Mouse (Mus musculus): ENCODE data around the gene Rgl1.

Rgl1 gene

GRCm38 (mm10) chr1:152766032-152766772 is at the start of gene Rgl1, which contains the start of gene Arpc5:
Gene Rgl1 (minus strand): TSS chr1:152766351.
Gene Arpc5 (plus strand): TSS chr1:152766542.
- peaks cover 20% of the 10 kb centered on the region for H3K4me1 ChIP-seq (replicated peaks; ENCODE audit: low read depth, low read length)
- peak within 1 kb of the TSS; percentile 98 for H3K4me3 ChIP-seq (replicated peaks; ENCODE audit: low read length)
- TF ChIP-seq NANOG (IDR thresholded peaks at IDR 0.05; ENCODE audit: borderline replicate concordance, low read length): no peak
- TF ChIP-seq POU5F1 (IDR thresholded peaks at IDR 0.05; ENCODE audit: borderline replicate concordance, low read length): no peak
- TF ChIP-seq CTCF (conservative IDR thresholded peaks at IDR 0.05; ENCODE audit: low read length): no peak
- H3K9me3 ChIP-seq (ENCODE audit: low read length): no peaks in the 10 kb centered on the region
- H3K27me3 ChIP-seq (ENCODE audit: insufficient read depth, low read length): peaks cover 21% of the 10 kb centered on the region
- peaks cover 29% of the 10 kb centered on the region for H3K36me3 ChIP-seq (ENCODE audit: insufficient read depth, low read length)

- Histone ChIP-seq H3K36me3 (ENCODE audit: insufficient read depth, low read length) (no peaks in the 10 kb centered on the region), H3K9me3 (ENCODE audit: low read length) (no peaks in the 10 kb centered on the region), H3K4me3 (replicated peaks; ENCODE audit: low read length) (peak overlapping the region; percentile 33), H3K4me1 (replicated peaks; ENCODE audit: low read depth, low read length) (peaks cover 83% of the 10 kb centered on the region), H3K27me3 (ENCODE audit: insufficient read depth, low read length) (no peaks in the 10 kb centered on the region)
- peak; percentile 50 for TF ChIP-seq CTCF (conservative IDR thresholded peaks at IDR 0.05; ENCODE audit: low read length)
- no peak for TF ChIP-seq NANOG (IDR thresholded peaks at IDR 0.05; ENCODE audit: borderline replicate concordance, low read length)
Measured at GRCm38 (mm10) chr1:152815265-152815701, 49.1 kb upstream of the Rgl1 start.

GRCm38 (mm10) chr1:152810533-152811439 is 44.6 kb upstream of the Rgl1 start:
- peaks cover 75% of the 10 kb centered on the region for H3K4me1 ChIP-seq (replicated peaks; ENCODE audit: low read depth, low read length)
- no peaks in the 10 kb centered on the region for H3K27me3 ChIP-seq (ENCODE audit: insufficient read depth, low read length)
- H3K4me3 ChIP-seq (replicated peaks; ENCODE audit: low read length): no peak overlapping the region
- H3K36me3 ChIP-seq (ENCODE audit: insufficient read depth, low read length): no peaks in the 10 kb centered on the region
- no peak for TF ChIP-seq POU5F1 (IDR thresholded peaks at IDR 0.05; ENCODE audit: borderline replicate concordance, low read length)
- TF ChIP-seq NANOG (IDR thresholded peaks at IDR 0.05; ENCODE audit: borderline replicate concordance, low read length): no peak
- no peak for TF ChIP-seq CTCF (conservative IDR thresholded peaks at IDR 0.05; ENCODE audit: low read length)
- H3K9me3 ChIP-seq (ENCODE audit: low read length): no peaks in the 10 kb centered on the region

- H3K36me3 ChIP-seq (ENCODE audit: insufficient read depth, low read length): no peaks in the 10 kb centered on the region
- H3K27me3 ChIP-seq (ENCODE audit: insufficient read depth, low read length): no peaks in the 10 kb centered on the region
- no peaks in the 10 kb centered on the region for H3K9me3 ChIP-seq (ENCODE audit: low read length)
- H3K4me1 ChIP-seq (replicated peaks; ENCODE audit: low read depth, low read length): peaks cover 70% of the 10 kb centered on the region
- no peak overlapping the region for H3K4me3 ChIP-seq (replicated peaks; ENCODE audit: low read length)
- TF ChIP-seq POU5F1 (IDR thresholded peaks at IDR 0.05; ENCODE audit: borderline replicate concordance, low read length): no peak
- TF ChIP-seq NANOG (IDR thresholded peaks at IDR 0.05; ENCODE audit: borderline replicate concordance, low read length): no peak
- no peak for TF ChIP-seq CTCF (conservative IDR thresholded peaks at IDR 0.05; ENCODE audit: low read length)
Measured at GRCm38 (mm10) chr1:152809541-152810252, 43.5 kb upstream of the Rgl1 start.

- TF ChIP-seq NANOG (IDR thresholded peaks at IDR 0.05; ENCODE audit: borderline replicate concordance, low read length) (no peak), POU5F1 (IDR thresholded peaks at IDR 0.05; ENCODE audit: borderline replicate concordance, low read length) (no peak), CTCF (conservative IDR thresholded peaks at IDR 0.05; ENCODE audit: low read length) (no peak)
- no peaks in the 10 kb centered on the region for H3K36me3 ChIP-seq (ENCODE audit: insufficient read depth, low read length)
- H3K4me1 ChIP-seq (replicated peaks; ENCODE audit: low read depth, low read length): peaks cover 65% of the 10 kb centered on the region
- no peaks in the 10 kb centered on the region for H3K27me3 ChIP-seq (ENCODE audit: insufficient read depth, low read length)
- H3K9me3 ChIP-seq (ENCODE audit: low read length): no peaks in the 10 kb centered on the region
- H3K4me3 ChIP-seq (replicated peaks; ENCODE audit: low read length): peak overlapping the region; percentile 53
Measured at GRCm38 (mm10) chr1:152808392-152808680, 42.2 kb upstream of the Rgl1 start.

- TF ChIP-seq CTCF (conservative IDR thresholded peaks at IDR 0.05; ENCODE audit: low read length): no peak
- TF ChIP-seq NANOG (IDR thresholded peaks at IDR 0.05; ENCODE audit: borderline replicate concordance, low read length): no peak
- TF ChIP-seq POU5F1 (IDR thresholded peaks at IDR 0.05; ENCODE audit: borderline replicate concordance, low read length): no peak
- peaks cover 61% of the 10 kb centered on the region for H3K4me1 ChIP-seq (replicated peaks; ENCODE audit: low read depth, low read length)
- no peaks in the 10 kb centered on the region for H3K27me3 ChIP-seq (ENCODE audit: insufficient read depth, low read length)
- H3K9me3 ChIP-seq (ENCODE audit: low read length): no peaks in the 10 kb centered on the region
- H3K36me3 ChIP-seq (ENCODE audit: insufficient read depth, low read length): no peaks in the 10 kb centered on the region
- H3K4me3 ChIP-seq (replicated peaks; ENCODE audit: low read length): peak overlapping the region; percentile 53
Measured at GRCm38 (mm10) chr1:152807619-152808391, 41.7 kb upstream of the Rgl1 start.

GRCm38 (mm10) chr1:152804907-152805306 is 38.8 kb upstream of the Rgl1 start:
- no peaks in the 10 kb centered on the region for H3K27me3 ChIP-seq (ENCODE audit: insufficient read depth, low read length)
- H3K4me3 ChIP-seq (replicated peaks; ENCODE audit: low read length): no peak overlapping the region
- peaks cover 63% of the 10 kb centered on the region for H3K4me1 ChIP-seq (replicated peaks; ENCODE audit: low read depth, low read length)
- H3K9me3 ChIP-seq (ENCODE audit: low read length): no peaks in the 10 kb centered on the region
- no peaks in the 10 kb centered on the region for H3K36me3 ChIP-seq (ENCODE audit: insufficient read depth, low read length)
- TF ChIP-seq POU5F1 (IDR thresholded peaks at IDR 0.05; ENCODE audit: borderline replicate concordance, low read length) (no peak), NANOG (IDR thresholded peaks at IDR 0.05; ENCODE audit: borderline replicate concordance, low read length) (no peak), CTCF (conservative IDR thresholded peaks at IDR 0.05; ENCODE audit: low read length) (no peak)
